Mouse (Mus musculus): Measurements from ENCODE around the gene Gm42517. TPM values are rescaled to one million over a fixed set of nuclear protein-coding genes. Genes with fewer than 3 reads are reported as not detected.

Gm42517 gene
- polyA plus RNA-seq, 1 experiment from 2014 or later: 0.21 TPM

GRCm38 (mm10) chr5:108359491-108359890, 8.2 kb downstream of the Gm42517 start:
- H3K36me3 ChIP-seq (ENCODE audit: insufficient read depth, low read length): no peaks in the 10 kb centered on the region
- no peak for ATAC-seq (ENCODE audit: low FRiP score, low TSS enrichment)
- no peak overlapping the region for H3K27ac ChIP-seq (ENCODE audit: low read length)
- H3K27me3 ChIP-seq (ENCODE audit: insufficient read depth, low read length): peaks cover 21% of the 10 kb centered on the region
- no peak overlapping the region for H3K9ac ChIP-seq (replicated peaks; ENCODE audit: low read length)
- H3K4me3 ChIP-seq (ENCODE audit: low read length): no peak overlapping the region
- no peak overlapping the region for H3K4me2 ChIP-seq (replicated peaks; ENCODE audit: low read depth, low read length)
- H3K4me1 ChIP-seq (ENCODE audit: insufficient read depth, low read length): no peaks in the 10 kb centered on the region
- WGBS: 84% methylated on average over 9 of the region's 9 CpGs
- H3K9me3 ChIP-seq (ENCODE audit: low read length): 0 out of 2 replicates have a peak, but pooled peaks cover 4% of the 10 kb centered on the region

- Histone ChIP-seq H3K4me1 (ENCODE audit: insufficient read depth, low read length) (no peaks in the 10 kb centered on the region), H3K4me3 (ENCODE audit: low read length) (no peak overlapping the region), H3K9ac (replicated peaks; ENCODE audit: low read length) (no peak overlapping the region), H3K4me2 (replicated peaks; ENCODE audit: low read depth, low read length) (no peak overlapping the region), H3K27ac (ENCODE audit: low read length) (no peak overlapping the region), H3K9me3 (ENCODE audit: low read length) (0 out of 2 replicates have a peak, but pooled peaks cover 4% of the 10 kb centered on the region), H3K36me3 (ENCODE audit: insufficient read depth, low read length) (no peaks in the 10 kb centered on the region), H3K27me3 (ENCODE audit: insufficient read depth, low read length) (peaks cover 5% of the 10 kb centered on the region; the same call in 1 of the 2 replicates)
- WGBS: 98% methylated on average over 1 of the region's 1 CpGs
- ATAC-seq (ENCODE audit: low FRiP score, low TSS enrichment): no peak
These were observed 9.9 kb downstream of the Gm42517 start for GRCm38 (mm10) chr5:108357862-108358261.

- Histone ChIP-seq H3K9me3 (ENCODE audit: low read length) (0 out of 2 replicates have a peak, but pooled peaks cover 4% of the 10 kb centered on the region), H3K27me3 (ENCODE audit: insufficient read depth, low read length) (no peaks in the 10 kb centered on the region), H3K27ac (ENCODE audit: low read length) (no peak overlapping the region), H3K9ac (replicated peaks; ENCODE audit: low read length) (no peak overlapping the region), H3K4me1 (ENCODE audit: insufficient read depth, low read length) (no peaks in the 10 kb centered on the region), H3K36me3 (ENCODE audit: insufficient read depth, low read length) (peaks cover 8% of the 10 kb centered on the region), H3K4me3 (ENCODE audit: low read length) (no peak overlapping the region), H3K4me2 (replicated peaks; ENCODE audit: low read depth, low read length) (no peak overlapping the region)
- no peak for ATAC-seq (ENCODE audit: low FRiP score, low TSS enrichment)
- WGBS: 84% methylated on average over 2 of the region's 2 CpGs
These were observed 13.7 kb downstream of the Gm42517 start for GRCm38 (mm10) chr5:108354056-108354455.

- Histone ChIP-seq H3K27ac (ENCODE audit: low read length) (no peak overlapping the region), H3K27me3 (ENCODE audit: insufficient read depth, low read length) (no peaks in the 10 kb centered on the region), H3K9me3 (ENCODE audit: low read length) (no peaks in the 10 kb centered on the region), H3K4me2 (replicated peaks; ENCODE audit: low read depth, low read length) (no peak overlapping the region), H3K4me3 (ENCODE audit: low read length) (no peak overlapping the region), H3K4me1 (ENCODE audit: insufficient read depth, low read length) (no peaks in the 10 kb centered on the region), H3K36me3 (ENCODE audit: insufficient read depth, low read length) (peaks cover 17% of the 10 kb centered on the region), H3K9ac (replicated peaks; ENCODE audit: low read length) (no peak overlapping the region)
- no peak for ATAC-seq (ENCODE audit: low FRiP score, low TSS enrichment)
- WGBS: 90% methylated on average over 9 of the region's 9 CpGs
These were observed 18.1 kb downstream of the Gm42517 start for GRCm38 (mm10) chr5:108349511-108350148.

GRCm38 (mm10) chr5:108347843-108348242, 19.9 kb downstream of the Gm42517 start:
- H3K4me1 ChIP-seq (ENCODE audit: insufficient read depth, low read length): no peaks in the 10 kb centered on the region
- H3K9ac ChIP-seq (replicated peaks; ENCODE audit: low read length): no peak overlapping the region
- no peak for ATAC-seq (ENCODE audit: low FRiP score, low TSS enrichment)
- 88% methylated on average over 6 of the region's 6 CpGs for WGBS
- peaks cover 19% of the 10 kb centered on the region for H3K36me3 ChIP-seq (ENCODE audit: insufficient read depth, low read length)
- H3K27ac ChIP-seq (ENCODE audit: low read length): no peak overlapping the region
- H3K4me2 ChIP-seq (replicated peaks; ENCODE audit: low read depth, low read length): no peak overlapping the region
- no peaks in the 10 kb centered on the region for H3K9me3 ChIP-seq (ENCODE audit: low read length)
- H3K4me3 ChIP-seq (ENCODE audit: low read length): no peak overlapping the region
- no peaks in the 10 kb centered on the region for H3K27me3 ChIP-seq (ENCODE audit: insufficient read depth, low read length)

- WGBS: 89% methylated on average over 10 of the region's 10 CpGs
- H3K9me3 ChIP-seq (ENCODE audit: low read length): no peaks in the 10 kb centered on the region
- H3K4me2 ChIP-seq (replicated peaks; ENCODE audit: low read depth, low read length): no peak overlapping the region
- no peak for ATAC-seq (ENCODE audit: low FRiP score, low TSS enrichment)
- peaks cover 24% of the 10 kb centered on the region for H3K36me3 ChIP-seq (ENCODE audit: insufficient read depth, low read length)
- no peak overlapping the region for H3K27ac ChIP-seq (ENCODE audit: low read length)
- no peak overlapping the region for H3K4me3 ChIP-seq (ENCODE audit: low read length)
- H3K9ac ChIP-seq (replicated peaks; ENCODE audit: low read length): no peak overlapping the region
- no peaks in the 10 kb centered on the region for H3K27me3 ChIP-seq (ENCODE audit: insufficient read depth, low read length)
- H3K4me1 ChIP-seq (ENCODE audit: insufficient read depth, low read length): no peaks in the 10 kb centered on the region
These were observed 22.2 kb downstream of the Gm42517 start for GRCm38 (mm10) chr5:108345313-108346071.

- WGBS: 92% methylated on average over 4 of the region's 4 CpGs
- no peaks in the 10 kb centered on the region for H3K27me3 ChIP-seq (ENCODE audit: insufficient read depth, low read length)
- no peaks in the 10 kb centered on the region for H3K9me3 ChIP-seq (ENCODE audit: low read length)
- no peak for ATAC-seq (ENCODE audit: low FRiP score, low TSS enrichment)
- H3K4me1 ChIP-seq (ENCODE audit: insufficient read depth, low read length): no peaks in the 10 kb centered on the region
- no peak overlapping the region for H3K4me2 ChIP-seq (replicated peaks; ENCODE audit: low read depth, low read length)
- peaks cover 16% of the 10 kb centered on the region for H3K36me3 ChIP-seq (ENCODE audit: insufficient read depth, low read length)
- no peak overlapping the region for H3K9ac ChIP-seq (replicated peaks; ENCODE audit: low read length)
- no peak overlapping the region for H3K4me3 ChIP-seq (ENCODE audit: low read length)
- no peak overlapping the region for H3K27ac ChIP-seq (ENCODE audit: low read length)
These were observed 24.0 kb downstream of the Gm42517 start for GRCm38 (mm10) chr5:108343680-108344170.

GRCm38 (mm10) chr5:108338049-108338448, 29.7 kb downstream of the Gm42517 start:
- peaks cover 11% of the 10 kb centered on the region; the same call in 1 of the 2 replicates for H3K36me3 ChIP-seq (ENCODE audit: insufficient read depth, low read length)
- WGBS: 78% methylated on average over 3 of the region's 3 CpGs
- H3K27ac ChIP-seq (ENCODE audit: low read length): no peak overlapping the region
- H3K4me2 ChIP-seq (replicated peaks; ENCODE audit: low read depth, low read length): no peak overlapping the region
- no peaks in the 10 kb centered on the region for H3K4me1 ChIP-seq (ENCODE audit: insufficient read depth, low read length)
- no peak overlapping the region for H3K9ac ChIP-seq (replicated peaks; ENCODE audit: low read length)
- no peak for ATAC-seq (ENCODE audit: low FRiP score, low TSS enrichment)
- H3K9me3 ChIP-seq (ENCODE audit: low read length): no peaks in the 10 kb centered on the region
- no peaks in the 10 kb centered on the region for H3K27me3 ChIP-seq (ENCODE audit: insufficient read depth, low read length)
- H3K4me3 ChIP-seq (ENCODE audit: low read length): no peak overlapping the region

- Histone ChIP-seq H3K9ac (replicated peaks; ENCODE audit: low read length) (no peak overlapping the region), H3K4me3 (ENCODE audit: low read length) (no peak overlapping the region), H3K27ac (ENCODE audit: low read length) (no peak overlapping the region), H3K27me3 (ENCODE audit: insufficient read depth, low read length) (no peaks in the 10 kb centered on the region), H3K4me1 (ENCODE audit: insufficient read depth, low read length) (no peaks in the 10 kb centered on the region), H3K36me3 (ENCODE audit: insufficient read depth, low read length) (peaks cover 11% of the 10 kb centered on the region; the same call in 1 of the 2 replicates), H3K9me3 (ENCODE audit: low read length) (no peaks in the 10 kb centered on the region), H3K4me2 (replicated peaks; ENCODE audit: low read depth, low read length) (no peak overlapping the region)
- ATAC-seq (ENCODE audit: low FRiP score, low TSS enrichment): no peak
- WGBS: 36% methylated on average over 4 of the region's 4 CpGs
These were observed 30.3 kb downstream of the Gm42517 start for GRCm38 (mm10) chr5:108337385-108337784.

GRCm38 (mm10) chr5:108331051-108331450, 36.7 kb downstream of the Gm42517 start:
- Histone ChIP-seq H3K4me1 (ENCODE audit: insufficient read depth, low read length) (no peaks in the 10 kb centered on the region), H3K27ac (ENCODE audit: low read length) (no peak overlapping the region), H3K9ac (replicated peaks; ENCODE audit: low read length) (no peak overlapping the region), H3K4me3 (ENCODE audit: low read length) (no peak overlapping the region), H3K4me2 (replicated peaks; ENCODE audit: low read depth, low read length) (no peak overlapping the region), H3K9me3 (ENCODE audit: low read length) (no peaks in the 10 kb centered on the region), H3K36me3 (ENCODE audit: insufficient read depth, low read length) (peaks cover 12% of the 10 kb centered on the region; the same call in 1 of the 2 replicates), H3K27me3 (ENCODE audit: insufficient read depth, low read length) (no peaks in the 10 kb centered on the region)
- ATAC-seq (ENCODE audit: low FRiP score, low TSS enrichment): no peak
- 89% methylated on average over 1 of the region's 1 CpGs for WGBS

Data from kidney, embryonic 16.5 days (tissue).